Mouse (Mus musculus) C2C12 (cell line): ENCODE results near the gene Bpifb6. TPM values are rescaled to one million over a fixed set of nuclear protein-coding genes. Genes with fewer than 3 reads are reported as not detected.
A peak's percentile ranks its signal among the peaks of the same experiment; 100 is the strongest.

Experiments
- H3K27me3 ChIP-seq: one replicate; pipeline ENCODE4 v1.6.1; 2011; ENCODE audit not compliant: control insufficient read depth, insufficient read depth, insufficient read length
- H3K36me3 ChIP-seq: one replicate; pipeline ENCODE4 v1.6.1; 2011; ENCODE audit not compliant: control insufficient read depth, insufficient read depth
- H3K4me3 ChIP-seq: one replicate; pipeline ENCODE4 v1.5.1; 2011; ENCODE audit warnings: mild to moderate bottlenecking, control low read depth; ENCODE audit not compliant: poor library complexity, insufficient read depth, severe bottlenecking
- H3K79me2 ChIP-seq: one replicate; pipeline ENCODE4 v1.6.1; 2011; ENCODE audit not compliant: control insufficient read depth, insufficient read depth
- H3K79me3 ChIP-seq: one replicate; pipeline ENCODE4 v1.6.1; 2011; ENCODE audit warnings: low read depth, control low read depth
- H3ac ChIP-seq: one replicate; pipeline ENCODE3; 2011; ENCODE audit warnings: low read depth; ENCODE audit not compliant: control insufficient read depth, insufficient read length
- CEBPB ChIP-seq: IDR thresholded peaks from one replicate; pipeline ENCODE4 v1.6.1; 2011; ENCODE audit warnings: low read depth, mild to moderate bottlenecking, control low read depth, moderate library complexity
- CTCF ChIP-seq: IDR thresholded peaks from one replicate; pipeline ENCODE4 v1.5.1; 2011; ENCODE audit not compliant: control insufficient read depth, insufficient read depth, insufficient read length
- FOSL1 ChIP-seq: IDR thresholded peaks from one replicate; pipeline ENCODE4 v1.8.0; 2011; ENCODE audit warnings: mild to moderate bottlenecking, low read length; ENCODE audit not compliant: poor library complexity, insufficient read depth, severe bottlenecking
- MAX ChIP-seq: IDR thresholded peaks from one replicate; pipeline ENCODE4 v1.6.1; 2011; ENCODE audit warnings: mild to moderate bottlenecking, control low read depth
- MYOD1 ChIP-seq: IDR thresholded peaks from one replicate; pipeline ENCODE4 v1.6.1; 2011; ENCODE audit warnings: low read depth; ENCODE audit not compliant: control insufficient read depth, insufficient read length
- MYOG ChIP-seq: IDR thresholded peaks from one replicate; pipeline ENCODE4 v1.6.1; 2011; ENCODE audit not compliant: control insufficient read depth, insufficient read length; ENCODE audit errors: extremely low read depth
- USF1 ChIP-seq: IDR thresholded peaks from one replicate; pipeline ENCODE4 v1.6.1; 2011; ENCODE audit warnings: low read depth, mild to moderate bottlenecking, control low read depth, moderate library complexity
- polyA plus RNA-seq: library from polyadenylated mRNA; unstranded; fragments of >200 nt; fragmentation: generic; extraction: Trizol; gene quantifications from one replicate; pipeline ENCODE4 v1.2.1, GENCODE M21; 2012; ENCODE audit warnings: missing spikeins

Gene Bpifb6
- polyA plus RNA-seq, 1 experiment = not detected

DNA sequence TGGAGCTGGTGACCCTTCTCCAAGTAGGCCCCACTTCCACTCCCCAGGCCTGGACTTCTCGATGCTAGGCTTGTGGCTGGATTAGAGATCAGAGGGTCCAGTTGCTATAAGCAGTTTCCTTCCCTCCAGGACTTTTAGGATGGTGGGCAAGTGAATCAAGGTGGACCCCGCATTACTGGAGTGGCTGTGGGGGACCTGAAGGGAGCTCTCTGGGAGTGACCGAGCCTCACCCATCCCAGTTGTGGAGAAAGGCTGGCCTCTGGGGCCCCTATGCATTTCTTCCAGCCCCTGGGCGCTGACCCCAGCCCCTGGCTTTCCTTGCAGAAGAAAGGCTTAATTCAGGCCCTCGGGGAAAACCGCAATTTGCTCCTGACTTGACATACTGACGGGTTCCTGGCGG is 17.7 kb downstream of the Bpifb6 start, which contains the start of gene Bpifb3:
Bpifb3 (plus strand) TSS at position 301 of the 400 bp plus-strand sequence.
- no peak within 1 kb of the TSS for H3K4me3 ChIP-seq
- H3K79me2 ChIP-seq = no peaks in the 10 kb centered on the region
- no peak within 1 kb of the TSS for H3ac ChIP-seq
- peaks cover 8% of the 10 kb centered on the region for H3K27me3 ChIP-seq
- TF ChIP-seq MYOG = no peak
- TF ChIP-seq FOSL1 = no peak
- TF ChIP-seq CTCF = no peak
- TF ChIP-seq MYOD1 = no peak
- no peak for TF ChIP-seq USF1
- no peak for TF ChIP-seq MAX
- TF ChIP-seq CEBPB = no peak
- no peaks in the 10 kb centered on the region for H3K36me3 ChIP-seq
- H3K79me3 ChIP-seq = no peaks in the 10 kb centered on the region

DNA sequence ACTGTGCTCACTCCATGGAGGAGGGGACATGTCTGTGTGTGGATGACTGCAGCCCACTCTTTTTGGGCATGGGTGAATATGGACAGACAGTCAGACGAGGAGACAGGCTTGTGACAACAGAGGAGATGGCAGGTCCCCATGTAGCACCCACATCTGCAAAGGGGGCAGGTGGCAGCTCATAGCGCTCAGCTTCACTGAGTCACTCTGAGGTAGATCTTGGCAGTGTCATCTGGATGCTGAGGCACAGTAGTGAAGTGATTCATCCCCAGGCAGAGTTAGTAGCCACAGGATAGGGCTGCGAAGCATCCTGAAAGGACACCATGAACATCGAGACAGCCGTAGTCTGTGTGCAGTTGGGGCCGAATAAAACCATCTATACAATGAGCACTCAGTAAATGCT is 21.1 kb downstream of the Bpifb6 start:
- H3K79me3 ChIP-seq = no peaks in the 10 kb centered on the region
- no peak overlapping the region for H3ac ChIP-seq
- H3K4me3 ChIP-seq = no peak overlapping the region
- H3K79me2 ChIP-seq = no peaks in the 10 kb centered on the region
- TF ChIP-seq CTCF = no peak
- no peak for TF ChIP-seq MYOD1
- TF ChIP-seq MAX = no peak
- no peak for TF ChIP-seq MYOG
- no peak for TF ChIP-seq USF1
- no peak for TF ChIP-seq FOSL1
- no peak for TF ChIP-seq CEBPB
- no peaks in the 10 kb centered on the region for H3K36me3 ChIP-seq
- peaks cover 12% of the 10 kb centered on the region for H3K27me3 ChIP-seq

DNA sequence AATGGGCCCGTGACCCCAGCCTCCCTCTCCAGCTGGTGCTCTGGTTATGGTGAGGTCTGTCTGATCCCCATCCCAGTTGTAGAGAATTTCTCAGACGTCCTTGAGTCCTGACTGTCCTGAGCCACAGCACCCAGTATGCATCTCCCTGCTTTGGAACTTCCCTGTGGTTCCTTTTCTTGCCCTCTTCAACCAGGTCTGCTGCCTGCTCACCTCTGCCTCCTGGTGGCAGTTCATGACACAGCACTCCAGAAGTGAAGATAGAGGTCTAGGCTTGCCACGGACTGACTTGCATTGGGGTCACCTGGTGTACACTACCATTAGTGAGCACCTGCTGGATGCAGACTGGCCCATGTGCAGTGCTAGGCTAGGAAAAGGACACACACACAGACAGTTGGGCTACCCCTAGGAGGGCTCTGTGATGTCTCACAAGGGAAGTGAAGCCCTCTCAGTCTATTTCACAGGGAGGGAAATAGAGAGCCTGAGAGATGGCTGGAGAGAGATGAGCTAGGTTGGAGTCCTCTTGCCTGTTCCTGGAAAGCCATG is 29.8 kb downstream of the Bpifb6 start:
- Histone ChIP-seq H3K79me2 (no peaks in the 10 kb centered on the region), H3K4me3 (no peak overlapping the region), H3K36me3 (no peaks in the 10 kb centered on the region), H3K27me3 (peaks cover 3% of the 10 kb centered on the region), H3ac (no peak overlapping the region), H3K79me3 (no peaks in the 10 kb centered on the region)
- TF ChIP-seq CTCF (peak; percentile 15), CEBPB (no peak)

DNA sequence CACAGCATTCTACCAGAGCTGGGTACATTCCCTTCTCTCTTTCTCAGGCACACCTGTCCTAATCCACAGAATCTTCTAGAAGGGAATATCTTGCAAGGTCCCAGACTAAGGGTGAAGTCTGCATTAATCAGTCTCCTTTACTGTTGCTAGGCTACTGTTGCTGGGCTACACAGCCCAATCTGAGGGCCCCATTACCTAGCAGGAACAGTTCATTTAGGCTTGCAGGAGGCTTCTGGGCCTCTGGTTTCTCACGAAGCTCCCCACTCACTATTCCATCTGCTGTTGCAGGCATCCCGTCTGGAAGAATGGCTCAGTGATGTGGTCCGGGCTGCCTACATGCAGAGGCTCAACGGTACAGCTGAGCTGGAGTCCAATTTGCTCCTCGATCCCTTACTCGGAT is 30.9 kb downstream of the Bpifb6 start:
- no peaks in the 10 kb centered on the region for H3K79me2 ChIP-seq
- peaks cover 3% of the 10 kb centered on the region for H3K27me3 ChIP-seq
- no peak overlapping the region for H3K4me3 ChIP-seq
- no peak overlapping the region for H3ac ChIP-seq
- TF ChIP-seq USF1 = no peak
- no peak for TF ChIP-seq MAX
- no peak for TF ChIP-seq MYOG
- TF ChIP-seq MYOD1 = no peak
- TF ChIP-seq CEBPB = no peak
- no peak for TF ChIP-seq FOSL1
- TF ChIP-seq CTCF = no peak
- no peaks in the 10 kb centered on the region for H3K36me3 ChIP-seq
- no peaks in the 10 kb centered on the region for H3K79me3 ChIP-seq

DNA sequence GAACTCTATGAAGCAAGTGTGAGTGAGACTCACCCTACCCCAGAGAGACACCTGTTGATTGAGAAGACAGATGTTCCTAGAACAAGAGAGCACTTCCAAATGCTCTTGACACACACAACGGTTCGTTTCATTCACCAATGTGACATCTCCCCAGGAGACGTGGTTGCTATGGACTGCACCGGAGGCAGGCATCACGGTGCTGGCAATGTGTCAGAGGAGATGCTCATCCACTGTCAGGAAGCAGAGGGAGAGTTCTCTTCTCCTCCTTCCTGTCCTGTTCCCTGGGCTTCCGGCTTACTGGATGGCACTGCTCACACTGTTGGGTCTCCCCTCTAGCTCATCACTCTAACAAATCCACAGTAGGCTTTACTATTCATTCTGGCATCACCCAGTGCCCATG is 33.1 kb downstream of the Bpifb6 start:
- Histone ChIP-seq H3K27me3 (peaks cover 3% of the 10 kb centered on the region), H3ac (no peak overlapping the region), H3K4me3 (no peak overlapping the region), H3K79me3 (no peaks in the 10 kb centered on the region), H3K36me3 (no peaks in the 10 kb centered on the region), H3K79me2 (no peaks in the 10 kb centered on the region)
- TF ChIP-seq CTCF = no peak
- TF ChIP-seq MYOG = no peak
- TF ChIP-seq FOSL1 = no peak
- TF ChIP-seq USF1 = no peak
- TF ChIP-seq CEBPB = no peak
- TF ChIP-seq MAX = no peak

DNA sequence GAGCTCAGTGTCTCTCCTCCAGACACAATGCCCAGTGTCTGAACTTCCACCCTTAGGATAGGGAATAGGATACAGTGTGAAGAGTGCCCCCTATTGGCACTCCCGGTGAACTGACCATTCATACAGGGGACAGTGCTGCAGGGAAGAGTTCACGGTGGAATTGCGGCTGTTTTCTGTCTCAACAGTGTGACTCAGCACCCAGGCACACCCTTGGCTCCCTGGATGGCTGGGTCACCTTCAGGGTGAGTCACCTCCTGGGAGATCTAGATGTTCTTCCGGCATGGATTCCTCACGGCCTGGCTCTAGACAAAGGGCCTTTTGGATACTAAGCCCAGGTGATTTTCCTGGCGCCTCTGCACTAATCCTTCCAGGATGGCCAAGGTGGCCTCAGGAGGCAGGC is 35.2 kb downstream of the Bpifb6 start:
- H3K4me3 ChIP-seq = no peak overlapping the region
- peak; percentile 64 for TF ChIP-seq FOSL1
- TF ChIP-seq MYOG = no peak
- TF ChIP-seq MAX = peak; percentile 16
- peak; percentile 22 for TF ChIP-seq CEBPB

More for the DNA sequence above, 35.2 kb downstream of the Bpifb6 start:
- no peaks in the 10 kb centered on the region for H3K36me3 ChIP-seq
- H3K27me3 ChIP-seq = no peaks in the 10 kb centered on the region
- no peaks in the 10 kb centered on the region for H3K79me3 ChIP-seq
- H3ac ChIP-seq = no peak overlapping the region
- H3K79me2 ChIP-seq = no peaks in the 10 kb centered on the region
